Mouse (Mus musculus): ENCODE measurements around the gene Hps4. TPM values are rescaled to one million over a fixed set of nuclear protein-coding genes. Genes with fewer than 3 reads are reported as not detected.
A peak's percentile ranks its signal among the peaks of the same experiment; 100 is the strongest.

Gene Hps4
- polyA plus RNA-seq (2014; fragmentation: Nextera tagmentation; extraction: Ambion mirVana) = 14.9 and 18.5 TPM in 2 replicates

GRCm38 (mm10) chr5:112342463-112343204 is at the start of gene Hps4, which contains the start of gene Srrd:
Hps4 (plus strand) TSS chr5:112343083.
Srrd (minus strand) TSS chr5:112343040.
- Histone ChIP-seq H3K9ac (ENCODE audit: low read length) (peak within 1 kb of the TSS; percentile 84), H3K4me2 (ENCODE audit: low read length) (peak within 1 kb of the TSS; percentile 78), H3K9me3 (ENCODE audit: control insufficient read depth, low read length) (no peaks in the 10 kb centered on the region), H3K4me1 (ENCODE audit: control insufficient read depth in 2 of 2, insufficient read depth in 2 of 2, low read length in 2 of 2) (peaks cover 0 to 6% of the 10 kb centered on the region in 2 experiments; a peak in 3 of 4 replicates), H3K27ac (replicated peaks in 1 of 2; ENCODE audit: control insufficient read depth in 1 of 2, insufficient read depth in 1 of 2, low read depth in 2 of 2, low read length in 2 of 2) (peak within 1 kb of the TSS; percentile 19 to 60; a peak in 3 of 4 replicates), H3K36me3 (ENCODE audit: control insufficient read depth, insufficient read depth, low read length) (peaks cover 44% of the 10 kb centered on the region), H3K4me3 (ENCODE audit: control insufficient read depth in 1 of 2, insufficient read depth in 1 of 2, low read depth in 1 of 2, low read length in 2 of 2) (peak within 1 kb of the TSS; percentile 75 to 97), H3K27me3 (ENCODE audit: control insufficient read depth, insufficient read depth, low read length) (no peaks in the 10 kb centered on the region)
- ATAC-seq (ENCODE audit: insufficient number of reproducible peaks, insufficient read depth, low FRiP score, low read depth) = peak; percentile 61
- WGBS = 3% methylated on average over 52 of the region's 64 CpGs

- Histone ChIP-seq H3K9me3 (ENCODE audit: control insufficient read depth, low read length) (no peaks in the 10 kb centered on the region), H3K4me3 (ENCODE audit: control insufficient read depth in 1 of 2, insufficient read depth in 1 of 2, low read depth in 1 of 2, low read length in 2 of 2) (no peak overlapping the region), H3K9ac (ENCODE audit: low read length) (no peak overlapping the region), H3K36me3 (ENCODE audit: control insufficient read depth, insufficient read depth, low read length) (no peaks in the 10 kb centered on the region), H3K4me1 (ENCODE audit: control insufficient read depth in 2 of 2, insufficient read depth in 2 of 2, low read length in 2 of 2) (peaks cover 19 to 45% of the 10 kb centered on the region in 2 experiments), H3K4me2 (ENCODE audit: low read length) (no peak overlapping the region), H3K27ac (replicated peaks in 1 of 2; ENCODE audit: control insufficient read depth in 1 of 2, insufficient read depth in 1 of 2, low read depth in 2 of 2, low read length in 2 of 2) (no peak overlapping the region), H3K27me3 (ENCODE audit: control insufficient read depth, insufficient read depth, low read length) (no peaks in the 10 kb centered on the region)
- 59% methylated on average over 2 of the region's 2 CpGs for WGBS
- ATAC-seq (ENCODE audit: insufficient number of reproducible peaks, insufficient read depth, low FRiP score, low read depth) = no peak
These were observed 49.1 kb upstream of the Hps4 start for GRCm38 (mm10) chr5:112293800-112294199.

- Histone ChIP-seq H3K9ac (ENCODE audit: low read length) (no peak overlapping the region), H3K4me2 (ENCODE audit: low read length) (no peak overlapping the region)
These were observed 48.2 kb upstream of the Hps4 start for GRCm38 (mm10) chr5:112294696-112295095.

GRCm38 (mm10) chr5:112295162-112295561 is 47.7 kb upstream of the Hps4 start:
- no peak for ATAC-seq (ENCODE audit: insufficient number of reproducible peaks, insufficient read depth, low FRiP score, low read depth)
- Histone ChIP-seq H3K4me2 (ENCODE audit: low read length) (no peak overlapping the region), H3K36me3 (ENCODE audit: control insufficient read depth, insufficient read depth, low read length) (no peaks in the 10 kb centered on the region), H3K27ac (replicated peaks in 1 of 2; ENCODE audit: control insufficient read depth in 1 of 2, insufficient read depth in 1 of 2, low read depth in 2 of 2, low read length in 2 of 2) (no peak overlapping the region), H3K4me1 (ENCODE audit: control insufficient read depth in 2 of 2, insufficient read depth in 2 of 2, low read length in 2 of 2) (peaks cover 22 to 46% of the 10 kb centered on the region in 2 experiments), H3K4me3 (ENCODE audit: control insufficient read depth in 1 of 2, insufficient read depth in 1 of 2, low read depth in 1 of 2, low read length in 2 of 2) (no peak overlapping the region), H3K27me3 (ENCODE audit: control insufficient read depth, insufficient read depth, low read length) (no peaks in the 10 kb centered on the region), H3K9me3 (ENCODE audit: control insufficient read depth, low read length) (no peaks in the 10 kb centered on the region), H3K9ac (ENCODE audit: low read length) (no peak overlapping the region; the same call in 1 of the 2 replicates)
- 49% methylated on average over 8 of the region's 8 CpGs for WGBS

More at GRCm38 (mm10) chr5:112294696-112295095, 48.2 kb upstream of the Hps4 start:
- no peaks in the 10 kb centered on the region for H3K9me3 ChIP-seq (ENCODE audit: control insufficient read depth, low read length)
- ATAC-seq (ENCODE audit: insufficient number of reproducible peaks, insufficient read depth, low FRiP score, low read depth) = no peak
- H3K27ac ChIP-seq (replicated peaks in 1 of 2; ENCODE audit: control insufficient read depth in 1 of 2, insufficient read depth in 1 of 2, low read depth in 2 of 2, low read length in 2 of 2) = no peak overlapping the region
- peaks cover 22 to 45% of the 10 kb centered on the region in 2 experiments for H3K4me1 ChIP-seq (ENCODE audit: control insufficient read depth in 2 of 2, insufficient read depth in 2 of 2, low read length in 2 of 2)
- H3K36me3 ChIP-seq (ENCODE audit: control insufficient read depth, insufficient read depth, low read length) = no peaks in the 10 kb centered on the region
- H3K27me3 ChIP-seq (ENCODE audit: control insufficient read depth, insufficient read depth, low read length) = no peaks in the 10 kb centered on the region
- WGBS = 73% methylated on average over 4 of the region's 4 CpGs
- H3K4me3 ChIP-seq (ENCODE audit: control insufficient read depth in 1 of 2, insufficient read depth in 1 of 2, low read depth in 1 of 2, low read length in 2 of 2) = no peak overlapping the region

- 72% methylated on average over 8 of the region's 8 CpGs for WGBS
- no peak for ATAC-seq (ENCODE audit: insufficient number of reproducible peaks, insufficient read depth, low FRiP score, low read depth)
- no peaks in the 10 kb centered on the region for H3K36me3 ChIP-seq (ENCODE audit: control insufficient read depth, insufficient read depth, low read length)
- H3K4me3 ChIP-seq (ENCODE audit: control insufficient read depth in 1 of 2, insufficient read depth in 1 of 2, low read depth in 1 of 2, low read length in 2 of 2) = no peak overlapping the region
- H3K27ac ChIP-seq (replicated peaks in 1 of 2; ENCODE audit: control insufficient read depth in 1 of 2, insufficient read depth in 1 of 2, low read depth in 2 of 2, low read length in 2 of 2) = no peak overlapping the region
- H3K27me3 ChIP-seq (ENCODE audit: control insufficient read depth, insufficient read depth, low read length) = no peaks in the 10 kb centered on the region
- no peak overlapping the region for H3K9ac ChIP-seq (ENCODE audit: low read length)
- H3K9me3 ChIP-seq (ENCODE audit: control insufficient read depth, low read length) = no peaks in the 10 kb centered on the region
- peaks cover 24 to 46% of the 10 kb centered on the region in 2 experiments for H3K4me1 ChIP-seq (ENCODE audit: control insufficient read depth in 2 of 2, insufficient read depth in 2 of 2, low read length in 2 of 2)
- no peak overlapping the region for H3K4me2 ChIP-seq (ENCODE audit: low read length)
These were observed 47.3 kb upstream of the Hps4 start for GRCm38 (mm10) chr5:112295564-112295963.

GRCm38 (mm10) chr5:112296404-112297181 is 46.3 kb upstream of the Hps4 start:
- no peaks in the 10 kb centered on the region for H3K9me3 ChIP-seq (ENCODE audit: control insufficient read depth, low read length)
- no peak for ATAC-seq (ENCODE audit: insufficient number of reproducible peaks, insufficient read depth, low FRiP score, low read depth)
- no peaks in the 10 kb centered on the region for H3K27me3 ChIP-seq (ENCODE audit: control insufficient read depth, insufficient read depth, low read length)
- 36% methylated on average over 6 of the region's 6 CpGs for WGBS
- H3K9ac ChIP-seq (ENCODE audit: low read length) = no peak overlapping the region
- no peak overlapping the region for H3K4me2 ChIP-seq (ENCODE audit: low read length)
- H3K27ac ChIP-seq (replicated peaks in 1 of 2; ENCODE audit: control insufficient read depth in 1 of 2, insufficient read depth in 1 of 2, low read depth in 2 of 2, low read length in 2 of 2) = peak overlapping the region in 1 of 2 experiments; percentile 60; a peak in 2 of 4 replicates
- H3K4me3 ChIP-seq (ENCODE audit: control insufficient read depth in 1 of 2, insufficient read depth in 1 of 2, low read depth in 1 of 2, low read length in 2 of 2) = no peak overlapping the region
- peaks cover 24 to 46% of the 10 kb centered on the region in 2 experiments for H3K4me1 ChIP-seq (ENCODE audit: control insufficient read depth in 2 of 2, insufficient read depth in 2 of 2, low read length in 2 of 2)
- no peaks in the 10 kb centered on the region for H3K36me3 ChIP-seq (ENCODE audit: control insufficient read depth, insufficient read depth, low read length)

GRCm38 (mm10) chr5:112297257-112297656 is 45.6 kb upstream of the Hps4 start:
- peaks cover 24 to 46% of the 10 kb centered on the region in 2 experiments for H3K4me1 ChIP-seq (ENCODE audit: control insufficient read depth in 2 of 2, insufficient read depth in 2 of 2, low read length in 2 of 2)
- no peak for ATAC-seq (ENCODE audit: insufficient number of reproducible peaks, insufficient read depth, low FRiP score, low read depth)
- no peak overlapping the region for H3K4me2 ChIP-seq (ENCODE audit: low read length)
- H3K36me3 ChIP-seq (ENCODE audit: control insufficient read depth, insufficient read depth, low read length) = no peaks in the 10 kb centered on the region
- WGBS = 78% methylated on average over 2 of the region's 2 CpGs
- peak overlapping the region in 1 of 2 experiments; percentile 60; a peak in 2 of 4 replicates for H3K27ac ChIP-seq (replicated peaks in 1 of 2; ENCODE audit: control insufficient read depth in 1 of 2, insufficient read depth in 1 of 2, low read depth in 2 of 2, low read length in 2 of 2)
- H3K4me3 ChIP-seq (ENCODE audit: control insufficient read depth in 1 of 2, insufficient read depth in 1 of 2, low read depth in 1 of 2, low read length in 2 of 2) = no peak overlapping the region
- no peaks in the 10 kb centered on the region for H3K9me3 ChIP-seq (ENCODE audit: control insufficient read depth, low read length)
- no peaks in the 10 kb centered on the region for H3K27me3 ChIP-seq (ENCODE audit: control insufficient read depth, insufficient read depth, low read length)
- H3K9ac ChIP-seq (ENCODE audit: low read length) = peak overlapping the region; percentile 4; the same call in 1 of the 2 replicates
